Mouse (Mus musculus) thymus, postnatal 4 days (tissue): ENCODE measurements around the gene Tmem255a.

Experiments
- DNase-seq: peaks from one replicate; pipeline ENCODE4 v3.0.0; 2021

Gene Tmem255a

DNA sequence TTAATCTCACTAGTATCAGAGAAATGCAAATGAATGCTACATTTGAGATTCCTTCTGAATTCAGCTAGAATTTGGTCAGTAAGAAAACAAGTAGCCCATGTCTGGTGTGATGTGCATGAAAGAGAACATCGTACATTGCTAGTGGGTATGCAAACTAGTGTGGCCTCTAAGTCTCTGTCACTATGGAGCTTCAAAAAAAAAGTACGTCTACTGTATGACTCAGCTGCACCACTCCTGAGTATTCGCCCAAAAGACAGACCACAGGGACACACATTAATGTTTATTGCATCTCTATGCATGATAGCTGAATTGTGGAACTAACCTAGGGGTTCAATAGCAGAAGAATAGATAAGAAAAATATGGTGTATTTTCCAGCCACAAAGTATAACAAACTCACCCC is 86.9 kb downstream of the Tmem255a start:
- no peak for DNase-seq

DNA sequence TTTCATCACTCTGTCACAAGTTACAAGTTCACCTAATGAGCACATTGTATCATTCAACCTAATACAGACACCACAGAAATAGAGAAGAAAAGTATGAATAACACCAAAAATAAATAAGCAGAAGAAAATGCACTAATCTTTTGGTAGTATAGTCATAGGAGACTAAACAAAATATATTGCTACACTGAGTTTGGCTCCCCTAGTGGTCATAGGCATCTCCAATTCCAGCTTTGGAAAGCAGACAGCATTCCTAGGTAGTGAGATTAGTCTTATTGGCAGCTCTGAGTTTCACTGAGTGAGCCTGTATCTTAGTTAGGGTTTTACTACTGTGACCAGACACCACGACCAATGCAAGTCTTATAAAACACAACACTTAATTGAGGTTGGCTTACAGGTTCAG is 93.1 kb downstream of the Tmem255a start:
- DNase-seq, result no peak
